Mouse (Mus musculus): Measurements from ENCODE around the gene Riox1.
"Not testable (repeated sequence)": the region's sequence is repeated elsewhere in the genome, so short reads cannot be mapped to it uniquely, and the experiment has no call there.

Gene Riox1

DNA sequence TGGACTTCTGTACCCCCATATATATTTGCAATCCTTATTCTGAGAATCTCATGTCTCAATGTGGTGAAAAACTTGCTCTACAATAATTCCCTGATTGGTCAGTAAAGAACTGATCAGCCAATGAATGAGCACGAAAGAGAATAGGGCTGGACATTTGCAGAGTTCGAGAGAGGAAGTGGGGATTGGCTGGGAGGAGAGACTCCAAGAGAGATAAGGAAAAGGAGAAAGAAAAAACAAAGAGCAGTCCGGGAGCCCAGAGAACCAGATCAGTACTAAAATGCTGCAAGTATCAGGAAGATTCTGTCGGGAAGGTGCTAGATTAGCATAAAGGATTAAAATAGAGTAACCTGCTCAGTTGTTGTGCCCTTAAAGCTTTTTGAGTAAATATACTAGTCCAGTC, 1.4 kb upstream of the Riox1 start:
- ATAC-seq (ENCODE audit: insufficient number of reproducible peaks, low FRiP score, low TSS enrichment) = no peak

DNA sequence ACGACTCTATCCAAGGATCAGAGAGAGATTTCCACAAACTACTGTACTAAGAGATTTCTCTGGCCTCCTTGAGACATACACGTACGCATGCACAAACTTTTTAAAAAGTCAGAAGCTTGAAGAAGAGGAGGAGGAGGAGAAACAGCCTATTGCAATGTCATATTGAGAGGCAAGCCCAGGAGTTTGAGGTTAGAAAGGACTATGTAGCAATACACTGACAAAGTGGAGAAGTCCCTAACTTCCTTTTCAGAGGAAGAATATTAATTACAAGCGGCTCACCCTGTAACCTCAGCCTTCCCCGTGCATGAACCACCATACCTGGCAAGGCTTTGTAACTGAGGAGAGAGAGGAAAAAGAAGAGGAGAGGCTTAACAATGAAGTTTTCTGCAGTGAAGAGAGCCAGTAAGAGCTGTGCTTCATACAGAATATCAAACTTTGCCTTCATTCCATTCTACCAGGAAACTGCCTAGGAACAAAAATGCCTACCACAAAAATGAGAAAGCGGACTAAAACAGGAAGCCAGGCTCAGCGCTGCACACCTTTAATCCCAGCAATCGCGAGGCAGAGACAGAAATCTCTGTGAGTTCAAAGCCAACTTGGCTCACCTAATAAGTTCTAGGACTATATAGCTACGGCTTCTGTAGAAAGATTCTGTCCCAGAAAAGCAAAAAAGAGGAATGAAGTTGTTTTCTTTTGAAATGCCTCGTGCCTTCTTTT, 474 bp upstream of the Riox1 start:
- ATAC-seq (ENCODE audit: insufficient number of reproducible peaks, low FRiP score, low TSS enrichment) = no peak

DNA sequence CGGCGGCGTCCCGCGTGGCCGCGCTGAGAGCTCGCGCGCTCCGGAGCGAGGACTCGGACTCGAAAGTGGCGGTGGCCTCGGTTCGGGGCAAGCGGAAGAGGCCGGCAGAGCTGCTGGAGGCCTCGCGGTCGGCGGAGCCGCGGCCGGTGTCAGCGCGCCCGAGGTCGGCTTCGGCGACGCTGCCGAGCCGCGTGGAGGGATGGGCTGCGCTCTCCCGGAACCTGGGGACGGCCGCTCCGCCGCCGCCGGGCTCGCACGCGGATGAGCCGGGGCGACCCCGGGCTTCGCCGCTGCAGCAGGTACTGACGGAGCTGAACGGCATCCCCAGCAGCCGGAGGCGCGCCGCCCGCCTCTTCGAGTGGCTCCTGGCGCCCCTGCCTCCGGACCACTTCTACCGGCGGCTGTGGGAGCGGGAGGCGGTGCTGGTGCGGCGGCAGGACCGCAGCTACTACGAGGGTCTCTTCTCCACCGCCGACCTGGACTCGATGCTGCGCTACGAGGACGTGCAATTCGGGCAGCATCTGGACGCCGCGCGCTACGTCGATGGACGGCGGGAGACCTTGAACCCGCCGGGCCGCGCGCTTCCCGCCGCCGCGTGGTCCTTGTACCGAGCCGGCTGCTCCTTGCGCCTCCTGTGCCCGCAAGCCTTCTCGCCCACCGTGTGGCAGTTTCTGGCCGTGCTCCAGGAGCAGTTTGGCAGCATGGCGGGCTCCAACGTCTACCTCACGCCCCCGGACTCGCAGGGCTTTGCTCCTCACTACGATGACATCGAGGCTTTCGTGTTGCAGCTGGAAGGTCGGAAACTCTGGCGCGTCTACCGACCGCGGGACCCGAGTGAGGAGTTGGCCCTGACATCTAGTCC, 663 bp downstream of the Riox1 start:
- peak; percentile 22; the same call in 1 of the 2 replicates for ATAC-seq (ENCODE audit: insufficient number of reproducible peaks, low FRiP score, low TSS enrichment)

GRCm38 (mm10) chr12:83951711-83952575, 1.5 kb downstream of the Riox1 start:
- ATAC-seq (ENCODE audit: insufficient number of reproducible peaks, low FRiP score, low TSS enrichment) = no peak

- ATAC-seq (ENCODE audit: insufficient number of reproducible peaks, low FRiP score, low TSS enrichment) = no peak
These were observed 7.9 kb downstream of the Riox1 start for GRCm38 (mm10) chr12:83958278-83958677.

DNA sequence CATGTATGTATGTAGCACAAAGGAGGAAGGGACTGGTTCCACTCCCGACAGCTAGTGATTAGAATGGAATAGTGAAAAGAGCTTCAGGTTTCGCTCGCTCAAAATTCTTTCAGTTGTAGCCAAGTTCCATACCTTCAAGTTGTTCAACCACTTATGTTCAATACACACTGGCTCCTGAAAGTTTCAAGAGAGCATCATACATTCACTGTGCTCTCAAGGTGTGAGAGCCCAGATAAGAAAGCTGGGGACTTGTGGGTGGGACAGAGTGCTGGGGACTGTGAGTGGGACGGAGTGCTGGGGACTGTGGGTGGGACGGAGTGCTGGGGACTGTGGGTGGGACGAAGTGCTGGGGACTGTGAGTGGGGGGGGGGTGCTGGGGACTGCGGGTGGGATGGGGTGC, 14.8 kb downstream of the Riox1 start:
- ATAC-seq (ENCODE audit: insufficient number of reproducible peaks, low FRiP score, low TSS enrichment) = no peak

GRCm38 (mm10) chr12:83972117-83972516, 21.7 kb downstream of the Riox1 start:
- ATAC-seq (ENCODE audit: insufficient number of reproducible peaks, low FRiP score, low TSS enrichment) = no peak

- peak; percentile 84; the same call in 1 of the 2 replicates for ATAC-seq (ENCODE audit: insufficient number of reproducible peaks, low FRiP score, low TSS enrichment)
These were observed 28.5 kb downstream of the Riox1 start for GRCm38 (mm10) chr12:83978862-83979261.

- ATAC-seq (ENCODE audit: insufficient number of reproducible peaks, low FRiP score, low TSS enrichment) = no peak
These were observed 31.2 kb downstream of the Riox1 start for GRCm38 (mm10) chr12:83981615-83982014.

DNA sequence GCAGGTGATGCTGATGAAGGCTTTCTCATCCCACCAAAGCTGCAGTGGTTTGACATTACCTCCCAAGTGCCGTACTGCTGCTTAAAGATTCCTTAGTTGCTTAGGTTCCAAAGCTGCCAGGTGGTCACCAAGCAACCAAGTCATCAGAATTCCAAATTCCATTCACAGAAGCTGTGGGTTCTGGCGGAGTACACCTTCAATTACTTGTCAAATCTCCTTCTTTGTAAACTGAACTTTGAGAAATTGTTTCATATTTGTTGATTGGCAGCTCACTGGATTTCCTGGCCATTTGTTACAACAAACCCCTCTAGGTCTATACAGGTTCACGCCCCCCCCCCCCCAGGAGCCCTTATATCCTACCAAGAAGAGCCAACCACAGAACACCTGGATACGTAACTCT, 34.3 kb downstream of the Riox1 start, which contains the start of gene Heatr4:
Heatr4 (minus strand) TSS at position 101 of the 400 bp plus-strand sequence.
- no peak for ATAC-seq (ENCODE audit: insufficient number of reproducible peaks, low FRiP score, low TSS enrichment)

DNA sequence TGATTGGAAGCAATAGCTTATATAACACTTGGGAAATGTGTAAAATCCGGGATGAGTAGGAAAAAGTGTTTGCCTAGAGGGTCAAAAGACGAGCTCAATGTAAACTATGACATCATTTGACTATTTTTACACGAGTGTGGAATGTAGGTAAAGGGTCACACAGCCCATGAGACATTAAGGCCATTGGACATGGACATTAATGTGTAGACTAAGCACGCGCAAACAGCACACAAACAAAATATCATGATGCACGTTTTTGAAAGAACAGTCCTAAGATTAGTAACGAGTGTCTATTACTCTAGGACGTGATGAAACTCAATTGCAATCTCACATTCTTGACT, 36.8 kb downstream of the Riox1 start:
- ATAC-seq (ENCODE audit: insufficient number of reproducible peaks, low FRiP score, low TSS enrichment) = no peak

DNA sequence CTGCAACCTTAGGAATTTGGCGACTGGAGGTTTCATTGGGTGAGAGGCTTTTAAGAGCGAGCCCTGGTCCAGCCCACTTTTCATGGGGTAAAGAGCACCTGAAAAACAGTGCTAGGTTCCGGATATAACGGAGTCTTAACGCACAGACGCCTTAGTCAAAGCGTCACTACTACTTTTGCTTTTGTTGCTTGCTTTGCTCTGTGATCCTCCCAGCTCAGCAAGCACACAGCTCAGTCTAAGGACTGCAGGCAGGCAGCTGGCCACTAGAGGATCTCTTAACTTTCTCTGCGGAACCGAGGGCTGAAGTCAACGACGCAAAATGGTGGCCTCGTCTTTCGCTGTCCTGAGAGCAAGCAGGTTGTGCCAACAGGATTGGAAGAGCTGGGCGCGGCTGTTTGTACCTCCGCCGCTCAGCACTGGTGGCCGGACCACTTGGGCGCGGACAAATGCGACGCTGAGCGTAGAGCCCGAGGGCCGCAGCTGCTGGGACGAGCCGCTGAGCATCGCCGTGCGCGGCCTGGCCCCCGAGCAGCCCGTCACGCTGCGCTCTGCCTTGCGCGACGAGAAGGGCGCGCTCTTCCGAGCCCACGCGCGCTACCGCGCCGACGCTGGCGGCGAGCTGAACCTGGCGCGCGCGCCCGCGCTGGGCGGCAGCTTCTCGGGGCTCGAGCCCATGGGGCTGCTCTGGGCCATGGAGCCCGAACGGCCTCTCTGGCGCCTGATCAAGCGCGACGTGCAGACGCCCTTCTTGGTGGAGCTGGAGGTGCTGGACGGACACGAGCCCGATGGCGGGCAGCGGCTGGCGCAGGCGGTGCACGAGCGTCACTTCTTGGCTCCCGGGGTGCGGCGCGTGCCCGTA, 37.4 kb downstream of the Riox1 start, which contains the start of gene Acot2:
Acot2 (plus strand) TSS at position 279 of the 859 bp plus-strand sequence.
- peak; percentile 91 for ATAC-seq (ENCODE audit: insufficient number of reproducible peaks, low FRiP score, low TSS enrichment)

- no peak for ATAC-seq (ENCODE audit: insufficient number of reproducible peaks, low FRiP score, low TSS enrichment)
These were observed 38.1 kb downstream of the Riox1 start for GRCm38 (mm10) chr12:83988483-83988882.

- no peak for ATAC-seq (ENCODE audit: insufficient number of reproducible peaks, low FRiP score, low TSS enrichment)
These were observed 39.0 kb downstream of the Riox1 start for GRCm38 (mm10) chr12:83989378-83989777.

- ATAC-seq (ENCODE audit: insufficient number of reproducible peaks, low FRiP score, low TSS enrichment) = no peak
These were observed 46.8 kb downstream of the Riox1 start for GRCm38 (mm10) chr12:83997221-83997620.

DNA sequence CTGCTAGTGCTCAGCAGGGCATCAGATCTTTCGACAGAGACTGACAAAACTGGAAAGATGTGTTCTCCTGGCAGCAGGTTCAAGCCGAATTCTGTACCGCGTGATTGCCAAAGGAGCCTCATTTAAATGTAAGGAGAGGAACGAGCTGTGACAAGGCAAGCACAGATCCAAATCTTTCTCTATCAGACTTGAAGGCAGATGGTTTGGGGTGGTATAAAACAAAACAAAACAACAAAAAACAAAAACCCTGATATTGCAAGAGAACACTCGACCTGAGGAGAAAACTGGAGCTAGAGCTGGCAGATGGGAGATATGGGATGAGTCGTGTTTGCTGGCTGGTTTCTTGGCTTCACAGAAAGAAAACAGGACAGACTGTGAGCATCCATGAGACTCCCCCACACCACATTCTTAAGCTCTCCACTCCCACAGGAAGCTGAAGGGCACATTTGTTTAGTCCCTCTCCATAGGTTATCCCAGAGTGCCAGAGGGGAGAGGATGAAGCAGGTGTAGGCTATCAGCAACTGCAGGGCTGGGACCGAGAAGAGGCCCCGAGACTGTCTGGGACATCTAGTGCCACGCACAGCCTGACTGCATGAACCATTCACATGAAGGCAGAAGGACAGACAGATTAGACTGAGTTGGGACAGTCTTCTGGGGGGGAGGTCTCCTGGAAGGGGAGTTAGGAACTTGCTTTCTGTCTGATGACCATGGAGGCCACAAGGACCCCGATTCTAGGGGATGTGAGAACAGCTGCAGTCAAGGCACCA, 48.1 kb downstream of the Riox1 start:
- ATAC-seq (ENCODE audit: insufficient number of reproducible peaks, low FRiP score, low TSS enrichment) = no peak

DNA sequence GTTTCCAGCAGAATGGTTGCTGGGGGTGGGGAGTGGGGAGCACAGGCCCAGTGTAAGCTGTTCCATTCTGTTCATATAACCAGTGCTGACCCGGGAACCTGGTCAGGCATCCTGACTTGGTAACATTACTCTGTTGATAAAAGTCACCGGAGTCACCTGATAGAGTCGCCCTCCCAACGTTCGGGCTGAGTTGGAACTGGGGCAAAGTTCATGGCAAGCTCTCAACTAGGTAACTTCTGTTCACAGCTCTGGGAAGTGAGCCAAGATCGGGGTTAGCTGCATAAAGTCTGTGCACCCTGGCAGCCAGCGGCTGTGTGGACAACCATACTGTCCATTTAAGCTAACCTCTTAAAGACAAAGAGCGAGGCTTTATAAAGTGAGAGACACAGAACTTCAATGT, 48.8 kb downstream of the Riox1 start:
- not testable (repeated sequence) for ATAC-seq (ENCODE audit: insufficient number of reproducible peaks, low FRiP score, low TSS enrichment)

DNA sequence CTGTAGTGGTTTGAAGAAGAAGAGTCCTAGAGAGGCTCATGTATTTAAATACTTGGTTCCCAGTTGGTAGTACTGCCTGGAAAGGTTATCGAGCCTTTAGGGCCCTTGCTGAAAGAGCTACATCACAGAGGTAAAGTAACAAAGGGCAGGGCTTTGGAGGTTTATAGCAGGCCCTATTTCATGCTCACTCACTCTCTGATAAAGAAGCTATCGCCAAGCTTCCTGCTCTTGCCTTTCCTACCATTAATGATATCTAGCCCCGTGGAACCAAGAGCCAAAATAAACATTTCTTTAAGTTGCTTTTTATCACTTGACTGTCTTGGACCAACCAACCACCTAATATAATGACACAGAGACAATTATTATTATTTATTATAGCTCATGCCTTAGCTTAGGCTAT, 50.0 kb downstream of the Riox1 start:
- ATAC-seq (ENCODE audit: insufficient number of reproducible peaks, low FRiP score, low TSS enrichment) = no peak
